Mouse (Mus musculus) ES-Bruce4 (cell line): ENCODE results near the gene Slc44a2. TPM values are rescaled to one million over a fixed set of nuclear protein-coding genes. Genes with fewer than 3 reads are reported as not detected.

Experiments used
- H3K27ac ChIP-seq: 2 replicates; pipeline ENCODE4 v1.5.1; 2012; ENCODE audit warnings: low read length, inconsistent platforms; ENCODE audit not compliant: insufficient read depth
- H3K27me3 ChIP-seq: 2 replicates; pipeline ENCODE4 v1.6.1; 2012; ENCODE audit warnings: mild to moderate bottlenecking, low read length, inconsistent platforms; ENCODE audit not compliant: control insufficient read depth, poor library complexity, insufficient read depth, severe bottlenecking
- H3K36me3 ChIP-seq: 2 replicates; pipeline ENCODE4 v1.6.1; 2012; ENCODE audit warnings: inconsistent platforms, mild to moderate bottlenecking, low read length, moderate library complexity; ENCODE audit not compliant: control insufficient read depth, poor library complexity, insufficient read depth, severe bottlenecking
- H3K4me1 ChIP-seq: one replicate; pipeline ENCODE4 v1.8.1; 2011; ENCODE audit warnings: low read length; ENCODE audit not compliant: control insufficient read depth, insufficient read depth
- H3K4me3 ChIP-seq: 2 replicates; pipeline ENCODE4 v1.5.1; 2011; ENCODE audit warnings: low read depth, mild to moderate bottlenecking, low read length
- H3K9ac ChIP-seq: 2 replicates; pipeline ENCODE4 v1.6.1; 2012; ENCODE audit warnings: low read depth, mild to moderate bottlenecking, inconsistent platforms; ENCODE audit not compliant: poor library complexity, severe bottlenecking
- H3K9me3 ChIP-seq: replicated peaks from 2 replicates; pipeline ENCODE4 v1.6.1; 2012; ENCODE audit warnings: mild to moderate bottlenecking, low read length, inconsistent platforms; ENCODE audit not compliant: control insufficient read depth, poor library complexity, insufficient read depth, severe bottlenecking
- CTCF ChIP-seq: IDR thresholded peaks from one replicate; pipeline ENCODE4 v1.8.1; 2011; ENCODE audit warnings: low read depth, low read length
- EP300 ChIP-seq: IDR thresholded peaks from 2 replicates; pipeline ENCODE4 v1.6.1; 2011; ENCODE audit warnings: low read depth, low read length; ENCODE audit not compliant: insufficient read depth
- POLR2A ChIP-seq: IDR thresholded peaks from one replicate; pipeline ENCODE4 v1.8.1; 2011; ENCODE audit warnings: low read length; ENCODE audit not compliant: insufficient read depth
- polyA plus RNA-seq: library from polyadenylated mRNA; stranded (reverse); fragments of >200 nt; gene quantifications from 2 replicates; pipeline ENCODE4 v1.2.4, GENCODE M21; 2011; ENCODE audit warnings: low read depth; ENCODE audit not compliant: missing spikeins, insufficient read depth, insufficient read length

Gene Slc44a2
- polyA plus RNA-seq, 1 experiment, result 66.4 TPM

DNA sequence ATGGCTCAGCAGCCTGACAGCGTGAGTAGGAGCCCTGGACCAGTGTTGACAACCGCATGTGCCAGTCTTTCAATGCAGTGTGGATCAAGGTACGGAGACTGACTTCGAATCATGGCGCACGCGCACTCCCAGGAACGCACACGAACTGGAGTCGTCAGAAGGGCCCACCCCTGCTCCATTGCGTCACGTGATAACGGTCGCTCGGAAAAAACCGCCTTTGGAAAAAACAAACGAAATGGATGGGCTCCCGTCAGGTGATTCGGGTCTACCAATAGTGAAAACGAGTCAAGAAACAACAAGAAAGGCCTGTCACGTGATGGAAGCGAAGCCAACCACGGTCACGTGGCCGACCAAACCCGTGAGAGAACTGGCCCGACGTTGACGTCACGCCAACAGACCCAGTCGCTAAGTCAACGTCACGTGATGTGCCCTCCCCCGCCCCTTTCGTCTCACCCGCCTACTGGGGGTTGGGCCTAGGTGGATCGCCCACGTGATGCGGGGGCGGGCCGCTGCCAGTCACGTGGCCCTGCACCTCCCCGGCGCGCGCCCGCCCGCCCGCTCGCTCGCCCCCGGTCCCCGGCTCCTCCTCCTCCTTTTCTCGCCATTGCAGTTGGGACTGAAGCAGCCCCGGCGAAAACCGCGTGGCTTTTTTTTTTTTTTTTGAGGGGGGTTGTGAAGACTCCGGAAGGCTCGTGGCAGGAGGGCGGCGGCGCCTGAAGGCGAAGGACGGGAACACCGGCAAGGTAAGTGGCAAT is 47.0 kb downstream of the Slc44a2 start, which contains the start of gene Ilf3:
Ilf3 (plus strand) TSS at position 515 of the 755 bp plus-strand sequence.
- TF ChIP-seq POLR2A (peak; percentile 41), CTCF (no peak), EP300 (peak; percentile 91; the same call in 1 of the 2 replicates)
- peaks cover 12% of the 10 kb centered on the region for H3K36me3 ChIP-seq
- peak within 1 kb of the TSS; percentile 86 for H3K9ac ChIP-seq
- H3K4me3 ChIP-seq, result peak within 1 kb of the TSS; percentile 94
- H3K4me1 ChIP-seq, result no peaks in the 10 kb centered on the region
- H3K27me3 ChIP-seq, result no peaks in the 10 kb centered on the region
- no peaks in the 10 kb centered on the region for H3K9me3 ChIP-seq
- H3K27ac ChIP-seq, result peak within 1 kb of the TSS; percentile 39

DNA sequence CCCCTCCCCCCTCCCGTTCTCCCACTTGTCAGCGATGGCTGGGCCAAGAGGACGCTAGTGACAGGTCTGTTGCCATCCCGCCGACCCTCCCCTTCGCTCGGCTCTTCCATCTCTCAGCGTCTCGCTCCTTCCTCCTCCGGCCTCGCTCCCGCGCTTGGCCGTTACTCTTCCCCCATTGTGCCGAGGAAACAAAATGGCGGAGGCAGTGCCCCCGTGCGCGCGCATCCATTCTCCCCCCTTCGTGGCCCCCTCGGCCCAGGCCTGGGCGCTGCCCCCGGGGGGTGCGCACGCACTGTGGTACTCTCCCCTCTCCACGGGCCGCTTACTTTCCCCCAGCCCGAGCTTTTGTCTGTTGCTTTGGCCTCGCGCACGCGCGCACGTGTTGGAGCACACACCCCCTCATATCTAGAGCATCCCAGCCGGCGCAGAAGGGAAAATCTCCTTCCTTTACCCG is 47.7 kb downstream of the Slc44a2 start:
- peak overlapping the region; percentile 94 for H3K4me3 ChIP-seq
- peak overlapping the region; percentile 86 for H3K9ac ChIP-seq
- H3K27ac ChIP-seq, result peak overlapping the region; percentile 18
- H3K9me3 ChIP-seq, result no peaks in the 10 kb centered on the region
- H3K36me3 ChIP-seq, result peaks cover 17% of the 10 kb centered on the region
- no peaks in the 10 kb centered on the region for H3K27me3 ChIP-seq
- H3K4me1 ChIP-seq, result no peaks in the 10 kb centered on the region
- TF ChIP-seq EP300 (no peak), POLR2A (no peak), CTCF (no peak)

GRCm38 (mm10) chr9:21369080-21369479 is 48.6 kb downstream of the Slc44a2 start:
- Histone ChIP-seq H3K36me3 (peaks cover 18% of the 10 kb centered on the region), H3K27me3 (no peaks in the 10 kb centered on the region), H3K9me3 (no peaks in the 10 kb centered on the region), H3K9ac (peak overlapping the region; percentile 86), H3K4me1 (no peaks in the 10 kb centered on the region), H3K4me3 (peak overlapping the region; percentile 94), H3K27ac (no peak overlapping the region)
- TF ChIP-seq CTCF (no peak), EP300 (no peak), POLR2A (no peak)

GRCm38 (mm10) chr9:21370876-21371275 is 50.4 kb downstream of the Slc44a2 start:
- no peak overlapping the region for H3K4me3 ChIP-seq

GRCm38 (mm10) chr9:21372508-21372907 is 52.0 kb downstream of the Slc44a2 start:
- H3K9ac ChIP-seq, result no peak overlapping the region
- H3K9me3 ChIP-seq, result no peaks in the 10 kb centered on the region
- H3K27ac ChIP-seq, result no peak overlapping the region
- peaks cover 1% of the 10 kb centered on the region for H3K4me1 ChIP-seq
- no peak overlapping the region for H3K4me3 ChIP-seq
- no peaks in the 10 kb centered on the region for H3K27me3 ChIP-seq
- no peak for TF ChIP-seq POLR2A
- TF ChIP-seq EP300, result no peak
- no peak for TF ChIP-seq CTCF
- peaks cover 25% of the 10 kb centered on the region for H3K36me3 ChIP-seq

More at GRCm38 (mm10) chr9:21370876-21371275, 50.4 kb downstream of the Slc44a2 start:
- TF ChIP-seq CTCF (no peak), POLR2A (no peak), EP300 (no peak)
- peaks cover 1% of the 10 kb centered on the region for H3K4me1 ChIP-seq
- H3K27me3 ChIP-seq, result no peaks in the 10 kb centered on the region
- H3K9ac ChIP-seq, result 0 out of 2 replicates have a peak overlapping the region, but pooled peaks have one; percentile 28
- no peak overlapping the region for H3K27ac ChIP-seq
- no peaks in the 10 kb centered on the region for H3K9me3 ChIP-seq
- peaks cover 25% of the 10 kb centered on the region for H3K36me3 ChIP-seq

DNA sequence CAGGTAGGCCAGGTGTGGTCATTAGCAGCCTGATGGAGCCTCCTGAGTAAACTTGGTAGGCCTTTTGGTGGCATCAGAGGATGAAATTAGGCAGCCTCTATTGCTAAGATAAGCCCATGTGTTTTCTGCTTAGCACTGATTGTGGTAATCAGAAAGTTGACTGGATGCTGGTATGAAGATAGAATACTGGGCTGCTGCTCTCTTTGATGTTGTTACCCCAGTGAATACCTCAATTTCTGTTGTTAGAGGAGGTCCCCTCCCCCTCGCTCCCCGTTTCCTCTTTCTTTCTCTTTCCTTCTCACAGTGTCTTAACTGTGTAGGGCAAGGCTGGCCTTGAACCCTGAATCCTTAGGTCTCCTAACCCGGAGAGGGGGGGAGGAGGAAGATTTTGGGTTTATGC is 58.7 kb downstream of the Slc44a2 start:
- Histone ChIP-seq H3K4me1 (peaks cover 3% of the 10 kb centered on the region), H3K36me3 (peaks cover 30% of the 10 kb centered on the region), H3K27ac (no peak overlapping the region), H3K9ac (no peak overlapping the region), H3K9me3 (no peaks in the 10 kb centered on the region), H3K27me3 (no peaks in the 10 kb centered on the region), H3K4me3 (no peak overlapping the region)
- TF ChIP-seq POLR2A, result no peak
- no peak for TF ChIP-seq EP300
- no peak for TF ChIP-seq CTCF
